Mouse (Mus musculus): Measurements from ENCODE around the gene Ncbp3.

Ncbp3 gene

GRCm38 (mm10) chr11:73085391-73085790 is 37.8 kb downstream of the Ncbp3 start:
- no peak for DNase-seq (ENCODE audit: low spot score)

DNA sequence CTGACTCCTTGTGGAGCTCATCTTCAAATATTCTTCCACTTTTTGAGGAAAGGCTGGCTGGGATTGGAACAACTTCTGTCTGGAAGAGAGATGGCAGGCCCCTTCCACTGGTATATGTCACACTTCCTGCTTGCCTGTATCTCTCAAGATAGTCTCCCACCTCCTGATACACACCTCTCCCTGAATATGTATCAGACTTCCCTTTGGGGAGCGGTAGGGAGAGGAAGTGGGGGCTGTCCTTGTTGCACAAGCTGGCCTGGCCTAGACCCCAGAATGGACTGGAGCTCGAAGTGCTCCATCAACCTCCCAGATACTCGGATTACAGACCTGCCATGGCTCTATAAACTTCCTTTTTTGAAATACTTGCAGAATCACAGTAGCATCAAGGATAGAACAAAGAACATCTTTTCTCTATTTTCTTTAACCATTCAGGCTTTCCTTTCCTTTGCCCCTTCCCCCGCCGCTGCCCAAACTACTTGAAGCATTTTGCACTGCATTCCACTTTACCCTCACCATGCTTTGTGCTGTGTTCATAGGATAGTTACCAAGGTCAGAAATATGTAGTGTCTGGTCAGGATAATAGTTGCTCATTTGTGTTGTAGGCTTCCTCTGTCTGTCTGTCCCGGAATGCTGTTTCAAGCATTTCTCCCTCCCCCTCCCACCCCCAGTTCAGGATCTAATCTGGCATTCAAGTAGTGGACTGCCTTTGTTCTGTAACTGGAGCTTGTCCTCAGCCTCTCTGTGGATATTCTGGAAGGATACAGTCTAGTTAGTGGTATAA is 40.3 kb downstream of the Ncbp3 start:
- DNase-seq (ENCODE audit: low spot score) = no peak

DNA sequence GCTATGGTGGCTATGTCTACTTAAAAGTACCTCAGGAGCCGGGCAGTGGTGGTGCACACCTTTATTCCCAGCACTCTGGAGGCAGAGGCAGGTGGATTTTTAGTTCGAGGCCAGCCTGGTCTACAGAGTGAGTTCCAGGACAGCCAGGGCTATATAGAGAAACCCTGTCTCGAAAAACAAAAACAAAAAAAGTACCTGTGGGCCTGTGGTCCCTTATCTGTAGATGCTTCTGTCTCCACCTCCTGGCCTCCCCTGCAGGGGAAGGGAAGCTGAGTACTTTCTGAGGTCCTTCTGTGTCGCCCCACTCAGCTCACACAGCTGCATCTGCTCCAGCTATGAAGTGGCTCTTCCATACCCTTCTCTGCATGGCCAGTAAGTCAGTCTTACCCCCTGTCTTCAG is 42.7 kb downstream of the Ncbp3 start, which contains the start of gene Itgae:
Gene Itgae, plus strand, starts transcription at position 301 of the 400 bp plus-strand sequence.
- DNase-seq (ENCODE audit: low spot score) = no peak

GRCm38 (mm10) chr11:73090826-73091225 is 43.2 kb downstream of the Ncbp3 start:
- no peak for DNase-seq (ENCODE audit: low spot score)

DNA sequence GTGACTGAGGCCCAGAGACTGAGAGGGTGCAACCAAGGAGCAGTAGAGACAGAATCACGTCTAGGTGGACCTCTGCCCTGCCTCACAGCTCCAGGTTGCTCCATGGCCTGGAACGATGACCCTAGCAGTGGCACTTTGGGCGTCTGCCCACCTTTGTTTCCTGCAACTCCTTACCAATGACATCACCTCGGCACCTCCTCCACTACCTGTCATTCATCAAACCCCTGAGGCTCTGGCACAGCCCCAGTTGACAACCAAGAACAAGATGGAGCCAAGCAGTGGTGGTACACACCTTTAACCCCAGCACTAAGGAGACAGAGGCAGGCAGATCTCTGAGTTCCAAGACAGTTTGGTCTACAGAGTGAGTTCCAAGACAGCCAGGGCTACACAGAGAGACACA is 44.5 kb downstream of the Ncbp3 start:
- peak; percentile 16 for DNase-seq (ENCODE audit: low spot score)

DNA sequence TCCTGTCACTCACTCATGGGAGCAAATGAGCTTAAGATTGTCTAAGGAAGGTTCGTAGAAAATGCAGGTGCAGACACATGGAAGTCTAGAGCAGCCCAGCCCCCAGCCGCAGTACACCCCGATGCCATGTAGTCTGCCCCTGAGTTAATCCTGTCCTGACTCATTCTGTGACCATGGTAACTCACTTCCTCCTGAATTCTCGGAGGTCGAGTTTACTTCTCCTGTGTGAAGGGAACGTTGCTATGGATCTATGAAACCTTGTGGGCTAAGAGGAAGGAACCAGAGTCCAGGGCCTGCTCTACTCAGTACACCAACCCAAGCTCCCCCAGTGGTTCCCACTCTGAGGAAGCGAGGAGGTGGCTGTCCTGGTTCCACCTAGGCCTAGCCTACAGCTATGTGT is 45.3 kb downstream of the Ncbp3 start:
- DNase-seq (ENCODE audit: low spot score) = no peak

DNA sequence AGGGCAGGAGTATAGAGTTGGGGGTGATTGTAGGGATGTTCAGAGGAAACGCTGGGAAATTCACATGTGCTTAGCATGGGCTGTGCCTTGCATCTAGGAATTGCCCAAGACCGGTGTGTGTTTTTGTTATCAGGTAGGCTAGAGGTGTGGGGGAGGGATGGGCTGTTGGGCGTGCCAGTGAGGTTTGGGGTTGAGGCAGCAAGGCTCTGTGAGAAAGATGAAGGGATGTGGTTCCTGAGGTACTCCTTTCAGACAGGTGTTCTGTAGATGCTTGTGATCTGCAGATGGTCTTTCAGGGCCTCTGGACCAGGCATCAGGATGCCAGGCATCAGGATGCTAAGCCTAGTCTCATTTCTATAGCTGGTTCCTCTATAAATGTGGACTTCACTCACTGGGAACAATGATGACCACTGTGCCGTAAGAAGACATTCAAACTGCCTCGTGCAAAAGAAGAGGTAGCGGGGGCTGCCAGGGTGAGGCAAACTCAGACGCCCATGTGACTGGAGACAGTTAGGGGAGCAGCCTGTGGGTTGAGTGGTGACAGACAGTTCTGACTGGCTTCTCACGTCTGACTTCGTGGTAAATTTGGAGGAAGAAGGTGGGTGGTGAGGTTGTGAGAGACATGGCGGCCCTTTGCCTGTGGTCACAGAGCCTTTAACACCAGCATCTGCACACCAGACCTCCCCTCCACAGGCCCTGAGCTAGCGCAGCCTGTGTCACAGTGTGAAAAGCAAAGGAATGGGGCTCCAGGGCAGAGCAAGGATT is 46.8 kb downstream of the Ncbp3 start:
- no peak for DNase-seq (ENCODE audit: low spot score)

- DNase-seq (ENCODE audit: low spot score) = no peak
Observed at GRCm38 (mm10) chr11:73098860-73099259, 51.3 kb downstream of the Ncbp3 start.

DNA sequence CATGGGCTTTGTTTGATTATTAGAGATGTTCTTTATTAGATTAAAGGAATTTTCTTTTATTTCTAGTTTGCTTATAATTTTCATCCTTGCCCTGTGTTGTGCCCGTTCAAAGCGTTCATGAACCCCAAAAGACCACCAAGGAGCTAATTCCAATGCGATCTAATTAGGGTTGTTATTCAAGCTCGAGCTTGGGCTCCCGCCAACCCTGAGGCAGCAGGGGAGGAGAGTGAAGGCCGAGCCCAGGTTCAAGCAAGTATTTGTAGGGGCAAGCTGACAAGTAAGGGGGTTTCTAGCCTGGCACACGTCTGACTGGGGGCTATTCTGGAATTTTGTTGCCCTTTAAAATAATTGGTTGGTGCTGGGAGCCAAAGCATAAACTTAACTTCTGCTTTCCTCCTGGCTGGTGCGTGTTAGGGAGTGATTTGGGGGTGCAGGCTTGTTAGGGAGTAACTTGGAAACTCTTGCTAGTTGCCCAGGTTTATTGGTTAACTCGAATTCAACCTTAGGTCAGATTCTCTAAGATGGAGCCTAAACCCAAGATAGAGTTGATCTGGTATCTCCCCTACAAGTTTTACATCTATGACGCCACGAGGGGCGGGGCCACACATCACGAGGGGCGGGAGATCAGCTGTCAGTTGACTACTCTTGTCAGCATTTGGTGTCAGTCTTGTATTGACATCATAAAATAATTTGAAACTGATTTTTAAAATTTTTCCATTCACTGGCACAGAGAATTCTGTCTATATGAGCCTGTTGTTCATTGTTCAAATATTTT is 52.6 kb downstream of the Ncbp3 start:
- DNase-seq (ENCODE audit: low spot score) = no peak

DNA sequence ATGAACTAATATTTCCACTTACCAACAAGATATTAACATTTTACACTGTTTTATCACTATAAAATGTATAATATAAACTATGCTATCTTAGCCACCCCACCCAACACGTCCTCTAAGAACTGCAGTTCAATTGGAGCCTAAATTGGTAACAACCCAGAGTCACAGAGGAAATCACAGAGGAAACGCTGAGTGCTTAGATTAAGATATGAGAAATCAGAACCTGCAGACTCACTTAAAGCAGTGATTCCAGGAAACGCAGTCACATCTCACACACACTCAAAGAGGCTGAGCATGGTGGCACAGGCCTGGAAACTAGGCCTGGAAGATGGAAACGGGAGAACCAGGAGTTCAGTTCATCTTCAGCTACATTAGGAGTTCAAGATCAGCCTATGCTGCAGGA is 53.7 kb downstream of the Ncbp3 start:
- no peak for DNase-seq (ENCODE audit: low spot score)

DNA sequence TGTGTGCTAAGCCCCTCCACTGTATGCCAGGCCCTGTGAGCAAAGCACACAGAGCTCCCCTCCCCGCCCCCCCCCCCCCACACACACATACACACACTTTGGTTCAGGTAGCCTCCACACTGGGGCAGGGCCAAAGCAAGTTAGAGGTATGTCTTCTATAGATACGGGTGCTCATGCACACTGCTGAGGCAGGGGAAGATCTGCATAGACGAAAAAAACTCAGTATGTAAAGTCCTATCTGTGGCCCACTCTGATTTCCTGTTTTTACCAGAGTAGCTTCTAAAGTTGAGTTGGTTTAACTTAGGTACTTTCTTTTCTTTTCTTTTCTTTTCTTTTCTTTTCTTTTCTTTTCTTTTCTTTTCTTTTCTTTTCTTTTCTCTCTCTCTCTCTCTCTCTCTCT is 57.7 kb downstream of the Ncbp3 start:
- DNase-seq (ENCODE audit: low spot score) = no peak

DNA sequence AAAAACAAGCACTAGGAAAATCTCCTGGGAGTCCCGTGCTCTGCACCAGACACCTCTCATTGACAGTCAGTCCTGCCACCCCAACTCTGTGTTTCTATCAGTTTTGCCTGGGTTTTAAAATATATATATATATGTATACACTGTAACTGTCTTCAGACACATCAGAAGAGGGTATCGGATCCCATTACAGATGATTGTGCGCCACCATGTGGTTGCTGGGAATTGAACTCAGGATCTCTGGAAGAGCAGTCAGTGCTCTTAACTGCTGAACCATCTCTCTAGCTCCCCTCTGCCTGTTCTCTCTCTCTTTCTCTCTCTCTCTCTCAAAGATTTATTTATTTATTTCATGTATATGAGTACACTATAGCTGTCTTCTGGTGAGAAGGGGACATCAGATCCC is 59.8 kb downstream of the Ncbp3 start:
- DNase-seq (ENCODE audit: low spot score) = peak; percentile 22

GRCm38 (mm10) chr11:73108195-73108897 is 60.8 kb downstream of the Ncbp3 start:
- no peak for DNase-seq (ENCODE audit: low spot score)

DNA sequence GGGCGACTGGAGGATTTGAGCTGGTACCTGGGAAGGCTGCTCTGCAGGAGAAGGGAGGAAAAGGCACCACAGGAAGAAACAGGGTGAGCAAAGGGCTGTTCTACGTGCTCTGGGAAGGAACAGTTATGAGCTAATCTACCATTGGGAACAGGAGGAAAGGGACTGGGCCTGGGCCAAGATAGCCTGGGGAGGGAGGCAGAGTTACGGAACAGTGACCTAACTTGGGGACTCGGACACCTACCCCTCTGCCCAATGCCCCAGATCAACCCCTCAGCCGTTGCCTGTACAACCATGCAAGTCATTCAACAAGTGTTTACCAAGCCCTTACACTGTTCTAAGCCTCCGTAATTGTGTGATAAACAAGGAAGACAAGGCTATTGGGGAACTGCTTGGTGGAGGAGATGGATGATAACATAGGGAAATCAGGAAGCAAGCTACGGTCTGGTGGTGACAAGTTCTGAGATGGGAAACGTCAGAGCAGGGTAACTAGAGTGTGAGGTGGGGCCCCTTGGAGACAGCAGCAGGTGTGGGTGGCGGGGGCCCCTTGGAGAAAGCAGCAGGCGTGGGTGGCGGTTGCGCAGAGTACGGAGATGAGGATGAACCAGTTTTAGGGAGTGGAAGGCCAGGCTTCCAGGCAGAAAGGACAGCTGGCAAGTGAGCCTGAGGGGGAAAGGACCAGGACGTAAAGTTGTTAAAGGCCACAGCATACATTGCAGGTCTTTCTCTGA is 61.5 kb downstream of the Ncbp3 start:
- DNase-seq (ENCODE audit: low spot score) = no peak

- DNase-seq (ENCODE audit: low spot score) = no peak
Observed at GRCm38 (mm10) chr11:73109941-73110340, 62.4 kb downstream of the Ncbp3 start.

- DNase-seq (ENCODE audit: low spot score) = no peak
Observed at GRCm38 (mm10) chr11:73111414-73111813, 63.8 kb downstream of the Ncbp3 start.

- DNase-seq (ENCODE audit: low spot score) = no peak
Observed at GRCm38 (mm10) chr11:73126495-73126894, 78.9 kb downstream of the Ncbp3 start.

- no peak for DNase-seq (ENCODE audit: low spot score)
Observed at GRCm38 (mm10) chr11:73131020-73131419, 83.4 kb downstream of the Ncbp3 start.

- no peak for DNase-seq (ENCODE audit: low spot score)
Observed at GRCm38 (mm10) chr11:73132999-73133398, 85.4 kb downstream of the Ncbp3 start.

- no peak for DNase-seq (ENCODE audit: low spot score)
Observed at GRCm38 (mm10) chr11:73134222-73134621, 86.6 kb downstream of the Ncbp3 start.

GRCm38 (mm10) chr11:73136587-73136986 is 89.0 kb downstream of the Ncbp3 start:
- no peak for DNase-seq (ENCODE audit: low spot score)
